Mouse (Mus musculus) spleen, postnatal 4 days (tissue): ENCODE measurements around the gene Olfr1246.
"Not testable (repeated sequence)": the region's sequence is repeated elsewhere in the genome, so short reads cannot be mapped to it uniquely, and the experiment has no call there.

ENCODE experiments used
- DNase-seq, 2 experiments: peaks; one replicate each; pipeline ENCODE4 v3.0.0; 2022; ENCODE audit warnings: low spot score in 2 of 2

Gene Olfr1246

GRCm38 (mm10) chr2:89593057-89593456, at the start of gene Olfr1246:
TSS of gene Olfr1246 (minus strand) at chr2:89593157.
- no peak for DNase-seq

DNA sequence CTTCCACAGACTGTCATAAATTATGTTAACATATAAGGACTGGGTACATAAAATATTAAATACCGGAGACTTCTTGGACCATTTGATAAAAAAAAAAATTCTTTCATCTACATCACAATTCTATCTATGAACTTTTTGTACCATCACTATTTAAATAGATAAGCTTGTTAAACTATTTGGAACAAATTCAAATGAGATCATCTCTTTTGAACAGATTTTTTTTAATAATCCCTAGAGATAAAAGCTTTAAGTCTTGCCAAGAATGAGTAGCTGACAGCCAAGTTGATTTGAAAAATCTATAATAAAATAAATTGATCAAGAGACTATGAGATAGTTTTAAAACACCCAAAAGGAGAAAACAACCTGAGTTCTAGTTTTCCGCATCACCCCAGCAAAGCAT, 41.9 kb upstream of the Olfr1246 start, which contains the start of gene Olfr1249:
TSS of gene Olfr1249 (minus strand) at position 101 of the 400 bp plus-strand sequence.
- DNase-seq: no peak

GRCm38 (mm10) chr2:89618145-89618544, 25.2 kb upstream of the Olfr1246 start, which contains the start of gene Olfr1248:
TSS of gene Olfr1248 (minus strand) at chr2:89618245.
- not testable (repeated sequence) for DNase-seq

GRCm38 (mm10) chr2:89614030-89614429, 21.1 kb upstream of the Olfr1246 start, which contains the start of gene Olfr1247:
TSS of gene Olfr1247 (minus strand) at chr2:89614130.
- no peak for DNase-seq

DNA sequence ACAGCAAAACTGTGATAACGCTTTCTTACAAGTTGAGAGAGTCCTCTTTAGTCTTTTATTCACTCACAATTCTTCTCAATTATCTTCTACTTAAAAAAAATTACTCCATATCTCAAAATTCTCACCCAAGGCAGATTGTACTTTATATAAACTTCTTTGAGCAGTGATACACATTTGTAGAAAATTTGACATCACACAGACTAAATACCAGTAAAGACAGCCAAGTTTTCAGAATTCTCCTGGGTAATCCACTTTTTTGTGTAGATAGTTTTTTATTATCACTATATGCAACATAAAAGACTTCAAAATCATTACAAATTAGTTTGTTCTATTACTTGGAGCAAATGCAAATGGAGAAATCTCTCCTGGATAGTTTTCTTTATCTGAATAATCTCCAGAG, 14.6 kb downstream of the Olfr1246 start, which contains the start of gene Olfr1245:
TSS of gene Olfr1245 (minus strand) at position 101 of the 400 bp plus-strand sequence.
- DNase-seq: no peak

GRCm38 (mm10) chr2:89562706-89563105, 30.3 kb downstream of the Olfr1246 start:
- not testable (repeated sequence) for DNase-seq

GRCm38 (mm10) chr2:89544516-89544915, 48.4 kb downstream of the Olfr1246 start:
- no peak for DNase-seq

DNA sequence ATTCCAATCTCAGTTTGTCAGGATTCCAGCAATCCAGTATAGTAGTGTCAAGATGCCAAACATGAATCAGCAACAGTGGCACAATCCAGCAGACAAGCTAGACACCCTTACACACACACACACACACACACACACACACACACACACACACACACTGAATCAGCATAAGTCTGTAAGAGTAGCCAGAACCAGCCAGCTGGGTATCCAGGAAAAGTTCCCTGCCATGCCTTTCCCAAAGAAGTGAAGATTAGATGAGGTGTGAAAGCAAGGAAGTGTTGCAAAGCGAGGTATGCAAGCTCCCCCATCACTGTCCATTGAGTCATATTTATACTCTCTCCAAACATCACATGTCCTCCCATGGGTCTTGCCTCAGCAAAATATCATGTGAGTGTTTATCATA, 53.0 kb downstream of the Olfr1246 start:
- DNase-seq: no peak
